Mouse (Mus musculus) thymus, adult 2 months (tissue): ENCODE measurements around the gene H2-DMb1.

Source experiments
- CTCF ChIP-seq: fragments of 200-500 bp; IDR thresholded peaks from 2 replicates; pipeline ENCODE4 v1.5.1; 2012; ENCODE audit warnings: mild to moderate bottlenecking, control low read depth, low read length, moderate library complexity, borderline replicate concordance; ENCODE audit not compliant: control insufficient read depth, poor library complexity, insufficient read depth; ENCODE audit errors: extremely low read depth
- POLR2A ChIP-seq: fragments of 200-500 bp; IDR thresholded peaks from 2 replicates; pipeline ENCODE4 v1.6.1; 2012; ENCODE audit warnings: mild to moderate bottlenecking, low read length, control low read depth, moderate library complexity; ENCODE audit not compliant: control insufficient read depth, poor library complexity, insufficient read depth; ENCODE audit errors: extremely low read depth

DNA sequence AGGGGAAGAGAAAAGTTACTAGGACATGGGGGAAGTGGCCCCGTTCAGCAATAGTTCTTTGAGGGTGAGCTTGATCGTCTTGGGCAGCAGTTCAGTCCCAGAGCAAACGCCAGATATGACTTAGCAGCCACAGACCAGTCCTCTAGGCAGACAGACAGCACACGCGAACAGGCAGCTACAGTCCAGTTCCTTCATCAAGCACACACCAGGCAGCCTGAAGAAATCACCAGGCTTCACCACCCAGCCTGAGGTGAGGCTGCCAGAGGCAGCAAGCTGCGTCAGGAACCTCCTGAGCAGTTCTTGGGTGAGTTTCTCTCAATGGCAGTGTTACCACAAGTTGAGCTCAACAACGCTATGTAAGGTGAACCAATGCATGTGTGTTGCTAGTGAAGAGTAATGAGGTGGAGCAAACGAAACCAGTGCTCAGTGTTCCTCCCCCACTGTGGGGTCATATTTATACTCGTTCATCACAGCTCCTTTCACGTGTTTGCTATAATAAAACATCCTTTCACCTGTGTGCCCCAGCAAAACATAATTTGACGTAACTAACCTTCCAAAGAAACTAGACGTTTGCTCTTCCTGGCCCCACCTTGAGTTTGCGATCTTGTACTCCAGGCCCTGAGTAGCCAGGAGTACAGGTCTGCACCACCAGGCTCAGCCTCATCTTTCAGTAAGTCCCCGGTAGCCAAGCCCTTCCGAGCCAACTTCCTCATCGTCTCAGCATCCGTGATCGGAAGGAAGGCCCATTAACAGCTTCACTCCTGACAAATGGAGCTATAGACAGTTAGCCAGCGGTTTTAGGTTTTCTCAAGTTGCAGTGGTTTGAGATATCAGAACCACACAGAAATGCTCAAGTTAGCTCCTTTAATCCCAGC is 22.6 kb upstream of the H2-DMb1 start:
- TF ChIP-seq CTCF (no peak), POLR2A (no peak)
